Mouse (Mus musculus) spleen, postnatal 0 days (tissue): ENCODE data around the gene Mgat4e. TPM values are rescaled to one million over a fixed set of nuclear protein-coding genes. Genes with fewer than 3 reads are reported as not detected.

Experiments
- polyA plus RNA-seq: library from polyadenylated mRNA; unstranded; fragments of >200 nt; fragmentation: Nextera tagmentation; extraction: Ambion mirVana; gene quantifications from 2 replicates; pipeline ENCODE4 v1.2.1, GENCODE M21; 2015

The Mgat4e gene
- not detected in 2 replicates for polyA plus RNA-seq

DNA sequence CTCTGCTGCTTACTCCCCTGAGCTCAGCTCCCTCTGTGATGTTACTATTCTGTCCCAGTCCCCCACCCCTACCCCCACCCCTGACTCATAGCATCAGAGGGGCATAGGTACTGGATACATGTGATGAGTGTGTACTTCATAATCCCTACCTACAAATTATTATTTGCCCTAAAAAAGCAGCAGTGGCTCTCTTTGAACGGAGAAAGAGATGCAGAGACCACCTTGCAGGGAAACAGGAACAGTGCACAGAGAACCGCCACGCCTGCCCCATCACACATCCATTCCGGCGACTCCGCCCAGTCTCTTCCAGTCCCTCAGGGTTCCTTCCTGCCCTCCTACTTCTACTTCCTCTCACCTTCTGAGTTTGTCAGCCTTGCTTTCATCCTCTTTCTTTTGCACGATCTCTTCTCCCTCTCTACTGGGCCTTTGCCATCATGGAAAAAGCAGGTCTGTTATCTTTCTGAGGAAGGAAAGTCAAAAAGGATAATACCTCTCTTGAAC lies at the start of gene Mgat4e:
Gene Mgat4e, minus strand, starts transcription at position 51 of the 501 bp plus-strand sequence.

DNA sequence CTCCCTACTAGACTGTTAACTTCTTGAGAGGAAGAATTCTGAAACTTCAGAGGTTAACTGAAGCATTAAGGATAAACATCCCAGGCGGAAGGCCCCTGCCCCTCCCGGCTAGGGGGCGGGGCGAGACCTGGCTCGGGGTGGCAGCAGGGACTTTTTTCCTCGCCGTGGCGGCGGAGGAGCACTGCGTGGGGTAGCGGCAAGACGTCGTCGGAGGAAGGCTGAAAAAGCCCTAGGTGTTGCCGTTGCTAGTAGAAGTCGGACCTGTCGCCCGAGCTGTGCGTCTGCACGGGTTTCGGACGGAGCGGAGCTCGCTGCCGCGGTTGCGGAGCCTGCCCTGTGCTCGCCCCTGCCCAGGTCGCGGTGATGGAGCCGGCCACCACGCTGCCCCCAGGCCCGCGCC lies 10.5 kb upstream of the Mgat4e start, which contains the start of gene Kdm5b:
Gene Kdm5b, plus strand, starts transcription at position 196 of the 400 bp plus-strand sequence.

DNA sequence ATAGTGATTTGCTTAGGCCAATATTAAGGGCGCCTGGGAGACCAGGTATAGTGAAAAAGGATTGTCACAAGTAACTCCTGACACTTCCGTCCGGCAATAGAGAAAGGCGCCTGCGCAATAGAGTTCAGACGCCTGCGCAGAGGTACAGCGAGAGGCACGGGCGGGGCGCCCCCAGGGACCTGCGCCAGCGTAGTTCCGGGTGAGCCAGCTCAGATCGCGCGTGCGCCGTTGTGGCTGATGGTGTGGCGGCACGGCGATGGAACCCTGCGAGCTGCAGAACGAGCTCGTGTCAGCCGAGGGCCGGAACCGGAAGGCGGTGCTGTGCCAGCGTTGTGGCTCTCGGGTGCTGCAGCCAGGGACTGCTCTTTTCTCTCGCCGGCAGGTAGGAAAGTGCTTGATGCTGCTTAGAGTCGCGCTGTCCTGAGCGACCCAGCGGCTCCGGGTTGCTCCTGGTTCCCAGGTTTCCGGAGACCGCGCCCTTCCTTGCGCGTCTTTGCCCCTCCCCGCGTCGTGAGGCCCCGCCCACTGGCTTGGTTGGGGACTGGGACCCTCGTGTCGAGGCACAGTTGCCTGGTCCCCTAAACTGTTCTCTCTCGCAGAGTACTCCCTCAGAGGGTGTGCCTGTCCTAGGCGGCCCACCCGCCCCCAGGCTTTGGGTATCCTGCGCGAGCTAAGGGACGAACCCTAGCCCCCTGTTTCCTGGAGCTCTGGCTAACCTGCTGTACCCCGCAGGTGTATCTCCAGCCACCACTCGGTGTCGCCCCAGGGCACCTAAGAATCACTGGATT lies 54.9 kb downstream of the Mgat4e start, which contains the start of gene Rabif:
Gene Rabif, plus strand, starts transcription at position 221 of the 788 bp plus-strand sequence.

Other genes starting within 250 kb of the Mgat4e start
- gene Ppfia4, start 216.8 kb downstream of the Mgat4e start, polyA plus RNA-seq, result 2.3 and 2.7 TPM in 2 replicates
- gene Tmem183a, start 187.7 kb downstream of the Mgat4e start, polyA plus RNA-seq, result 40.6 and 41.8 TPM in 2 replicates
- gene 4933406M09Rik, start 163.7 kb downstream of the Mgat4e start, polyA plus RNA-seq, result 0.08 and 0.13 TPM in 2 replicates
- gene Cyb5r1, start 144.1 kb downstream of the Mgat4e start, polyA plus RNA-seq, result 21.5 and 24.5 TPM in 2 replicates
- gene Adipor1, start 134.3 kb downstream of the Mgat4e start, polyA plus RNA-seq, result 144 and 159 TPM in 2 replicates
- gene Klhl12, start 94.2 kb downstream of the Mgat4e start, polyA plus RNA-seq, result 34.9 and 36.9 TPM in 2 replicates
- gene Rabif, start 55.0 kb downstream of the Mgat4e start, polyA plus RNA-seq, result 21.6 and 21.8 TPM in 2 replicates
- gene Kdm5b, start 10.5 kb upstream of the Mgat4e start, polyA plus RNA-seq, result 14.2 and 17.6 TPM in 2 replicates
- 0.34 and 0.59 TPM in 2 replicates for gene Syt2, start 97.0 kb upstream of the Mgat4e start, polyA plus RNA-seq